Mouse (Mus musculus): ENCODE measurements around the gene Rps13. TPM values are rescaled to one million over a fixed set of nuclear protein-coding genes. Genes with fewer than 3 reads are reported as not detected.
A peak's percentile ranks its signal among the peaks of the same experiment; 100 is the strongest.

Gene Rps13
- polyA plus RNA-seq, 1 experiment, result 118 TPM

GRCm38 (mm10) chr7:116323331-116323964 lies 10.5 kb downstream of the Rps13 start:
- TF ChIP-seq POLR2A (IDR thresholded peaks at IDR 0.05; ENCODE audit: borderline replicate concordance, extremely low read depth, low read depth, low read length) (no peak), CTCF (IDR thresholded peaks at IDR 0.05; ENCODE audit: insufficient read depth, low read length) (peak; percentile 72)
- peak; percentile 64 for DNase-seq
- no peak overlapping the region for H3K4me3 ChIP-seq (replicated peaks; ENCODE audit: extremely low read depth, low read depth, low read length)
- no peaks in the 10 kb centered on the region for H3K4me1 ChIP-seq (ENCODE audit: control insufficient read depth, insufficient read depth, low read length)
- 35% methylated on average over 10 of the region's 10 CpGs for WGBS

DNA sequence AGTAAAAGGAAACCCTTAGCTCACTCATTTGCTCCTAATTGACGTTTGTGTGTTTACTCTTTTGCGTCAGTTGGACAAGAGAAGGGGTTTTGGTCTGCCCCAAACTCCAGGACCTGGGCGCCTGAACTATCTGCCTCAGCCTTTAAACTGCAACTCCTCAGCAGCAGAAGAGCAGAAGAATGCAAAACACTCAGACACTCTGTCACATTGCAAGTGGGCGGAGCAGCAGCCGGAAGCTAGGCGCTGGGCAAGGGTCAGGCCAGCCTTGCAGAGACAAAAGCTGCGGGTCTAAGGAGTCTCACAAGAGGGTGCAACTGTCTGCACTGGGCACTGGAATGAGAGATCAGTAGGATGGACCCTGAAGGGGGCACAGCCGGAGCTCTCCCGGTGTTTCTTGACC lies 24.5 kb downstream of the Rps13 start:
- Histone ChIP-seq H3K4me1 (ENCODE audit: control insufficient read depth, insufficient read depth, low read length) (peaks cover 8% of the 10 kb centered on the region), H3K4me3 (replicated peaks; ENCODE audit: extremely low read depth, low read depth, low read length) (peak overlapping the region; percentile 39)
- DNase-seq, result no peak
- 11% methylated on average over 9 of the region's 9 CpGs for WGBS
- no peak for TF ChIP-seq POLR2A (IDR thresholded peaks at IDR 0.05; ENCODE audit: borderline replicate concordance, extremely low read depth, low read depth, low read length)
- no peak for TF ChIP-seq CTCF (IDR thresholded peaks at IDR 0.05; ENCODE audit: insufficient read depth, low read length)

DNA sequence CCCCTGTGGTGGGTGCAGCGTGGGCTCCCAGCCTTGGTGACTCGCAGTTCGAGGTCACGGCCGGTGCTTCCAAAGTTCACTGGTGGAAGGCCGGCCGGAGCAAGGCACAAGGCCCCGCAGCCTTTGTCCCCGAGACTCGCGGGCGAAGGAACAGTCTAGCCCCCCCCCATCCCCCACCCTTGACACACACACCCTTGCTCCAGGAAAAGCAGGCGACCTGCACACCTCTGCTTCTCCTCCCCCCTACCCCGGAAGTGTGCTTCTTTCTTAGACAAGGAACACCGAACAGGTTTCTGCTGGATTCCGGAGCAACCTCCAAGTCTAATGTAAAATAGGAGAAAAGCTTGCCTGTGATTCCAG lies 25.4 kb downstream of the Rps13 start:
- H3K4me1 ChIP-seq (ENCODE audit: control insufficient read depth, insufficient read depth, low read length), result peaks cover 8% of the 10 kb centered on the region
- 13% methylated on average over 16 of the region's 16 CpGs for WGBS
- DNase-seq, result no peak
- TF ChIP-seq CTCF (IDR thresholded peaks at IDR 0.05; ENCODE audit: insufficient read depth, low read length), result no peak
- peak overlapping the region; percentile 21 for H3K4me3 ChIP-seq (replicated peaks; ENCODE audit: extremely low read depth, low read depth, low read length)

DNA sequence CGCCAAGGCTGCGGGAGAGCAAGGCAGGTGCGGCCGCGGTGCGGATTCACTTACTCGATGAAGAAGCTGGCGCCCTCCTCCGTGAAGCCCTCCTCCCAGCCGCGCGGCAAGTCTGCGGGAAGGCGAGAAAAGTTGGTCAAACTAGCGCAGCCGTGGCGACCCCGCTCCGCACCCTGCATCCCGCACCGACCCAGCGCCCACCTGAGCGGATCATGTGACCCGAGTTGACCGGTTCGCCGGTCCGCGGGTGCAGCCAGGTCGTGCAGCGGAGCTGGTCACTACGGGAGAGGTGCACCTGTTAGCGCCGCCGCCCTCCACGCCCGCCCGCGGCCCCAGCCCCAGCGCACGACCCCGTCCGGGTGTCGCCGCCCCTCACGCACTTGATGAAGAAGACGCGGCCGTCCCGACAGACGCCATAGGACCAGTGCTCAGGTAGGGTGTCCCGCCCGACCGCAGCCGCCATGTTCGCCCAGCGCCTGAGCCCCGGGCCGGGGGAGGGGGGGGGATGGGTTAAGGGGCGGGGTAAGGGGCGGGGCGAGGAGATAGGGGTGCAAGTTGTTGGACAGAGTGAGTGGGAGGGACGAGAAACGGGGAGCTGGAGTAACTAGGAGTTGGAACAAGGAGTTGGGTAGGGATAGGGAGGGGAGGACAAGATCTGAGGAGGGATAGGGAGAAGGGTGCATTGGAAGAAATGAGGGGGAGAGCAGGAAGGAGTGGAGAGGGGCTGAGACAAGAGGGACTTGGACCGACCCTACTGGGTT lies 25.9 kb downstream of the Rps13 start, which contains the start of gene Plekha7:
TSS of gene Plekha7 (minus strand) at position 506 of the 761 bp plus-strand sequence.
- no peak for TF ChIP-seq CTCF (IDR thresholded peaks at IDR 0.05; ENCODE audit: insufficient read depth, low read length)
- no peak for TF ChIP-seq POLR2A (IDR thresholded peaks at IDR 0.05; ENCODE audit: borderline replicate concordance, extremely low read depth, low read depth, low read length)
- peak; percentile 71 for DNase-seq
- H3K4me1 ChIP-seq (ENCODE audit: control insufficient read depth, insufficient read depth, low read length), result peaks cover 8% of the 10 kb centered on the region
- 1% methylated on average over 64 of the region's 65 CpGs for WGBS
- H3K4me3 ChIP-seq (replicated peaks; ENCODE audit: extremely low read depth, low read depth, low read length), result peak within 1 kb of the TSS; percentile 73

DNA sequence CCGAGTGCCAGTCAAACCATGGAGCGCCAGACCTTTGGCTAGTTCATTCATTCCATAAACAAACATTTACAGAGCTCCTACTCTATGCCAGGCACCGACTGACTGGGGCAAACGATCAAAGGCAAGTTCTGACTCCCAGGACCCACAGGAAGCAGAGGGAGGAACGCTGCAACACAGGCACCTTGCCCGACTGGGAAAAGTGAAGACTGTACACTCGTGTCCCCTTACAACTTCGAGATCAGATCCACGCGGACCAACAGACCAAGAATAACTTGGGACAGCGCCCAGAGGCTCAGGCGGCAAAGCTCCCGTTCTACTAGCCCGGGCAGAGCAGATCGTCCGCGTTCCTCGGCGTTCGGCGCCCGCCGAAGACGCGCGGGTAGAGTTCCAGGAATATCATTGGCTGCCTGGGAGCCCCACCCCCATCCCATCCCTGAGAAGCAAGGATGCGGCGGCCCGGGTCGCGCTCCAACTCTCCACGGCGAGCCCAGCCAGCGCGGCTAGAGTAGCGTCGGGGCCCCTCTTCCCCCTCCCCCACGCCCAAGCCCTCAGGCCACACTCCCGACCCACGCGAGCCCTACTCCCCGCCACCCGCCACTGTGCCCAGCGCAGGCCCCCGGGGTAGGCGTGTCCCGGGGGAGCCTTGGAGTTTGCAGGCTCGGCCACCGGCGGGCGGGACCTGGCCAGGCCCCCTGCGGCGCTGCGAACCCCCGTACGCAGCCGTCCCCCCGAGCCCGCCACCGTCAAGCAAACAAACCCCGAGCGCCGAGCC lies 26.7 kb downstream of the Rps13 start:
- peaks cover 8% of the 10 kb centered on the region for H3K4me1 ChIP-seq (ENCODE audit: control insufficient read depth, insufficient read depth, low read length)
- DNase-seq, result peak; percentile 66
- peak overlapping the region; percentile 73 for H3K4me3 ChIP-seq (replicated peaks; ENCODE audit: extremely low read depth, low read depth, low read length)
- WGBS, result under 1% methylated on average over 59 of the region's 63 CpGs
- TF ChIP-seq POLR2A (IDR thresholded peaks at IDR 0.05; ENCODE audit: borderline replicate concordance, extremely low read depth, low read depth, low read length) (no peak), CTCF (IDR thresholded peaks at IDR 0.05; ENCODE audit: insufficient read depth, low read length) (no peak)

GRCm38 (mm10) chr7:116306601-116307000 lies 27.4 kb downstream of the Rps13 start:
- TF ChIP-seq POLR2A (IDR thresholded peaks at IDR 0.05; ENCODE audit: borderline replicate concordance, extremely low read depth, low read depth, low read length), result no peak
- TF ChIP-seq CTCF (IDR thresholded peaks at IDR 0.05; ENCODE audit: insufficient read depth, low read length), result no peak
- DNase-seq, result no peak
- 17% methylated on average over 5 of the region's 5 CpGs for WGBS
- Histone ChIP-seq H3K4me1 (ENCODE audit: control insufficient read depth, insufficient read depth, low read length) (peaks cover 8% of the 10 kb centered on the region), H3K4me3 (replicated peaks; ENCODE audit: extremely low read depth, low read depth, low read length) (no peak overlapping the region)

- Histone ChIP-seq H3K4me3 (replicated peaks; ENCODE audit: extremely low read depth, low read depth, low read length) (no peak overlapping the region), H3K4me1 (ENCODE audit: control insufficient read depth, insufficient read depth, low read length) (no peaks in the 10 kb centered on the region; the same call in 1 of the 2 replicates)
- 49% methylated on average over 5 of the region's 5 CpGs for WGBS
- DNase-seq, result no peak
- TF ChIP-seq POLR2A (IDR thresholded peaks at IDR 0.05; ENCODE audit: borderline replicate concordance, extremely low read depth, low read depth, low read length) (no peak), CTCF (IDR thresholded peaks at IDR 0.05; ENCODE audit: insufficient read depth, low read length) (no peak)
Observed at GRCm38 (mm10) chr7:116301661-116302311, 32.2 kb downstream of the Rps13 start.

DNA sequence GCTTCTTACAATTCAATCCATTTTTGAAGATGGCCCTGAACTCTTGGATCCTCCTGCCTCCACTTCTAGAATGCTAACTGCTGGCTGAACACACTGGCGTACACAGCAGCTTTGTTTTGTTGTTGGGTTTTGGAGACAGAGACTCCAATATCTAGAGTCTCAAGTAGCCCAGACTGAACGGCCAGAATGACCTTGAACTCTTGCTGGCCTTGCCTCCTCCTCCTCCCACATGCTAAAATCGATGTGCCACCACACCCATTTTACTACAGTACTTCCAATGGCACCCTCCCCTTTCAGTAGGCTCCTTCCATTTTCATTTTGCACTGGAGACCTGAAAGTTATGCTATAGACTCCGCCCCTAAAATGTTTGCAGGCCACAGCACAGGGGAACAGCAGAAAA lies 32.9 kb downstream of the Rps13 start:
- Histone ChIP-seq H3K4me3 (replicated peaks; ENCODE audit: extremely low read depth, low read depth, low read length) (no peak overlapping the region), H3K4me1 (ENCODE audit: control insufficient read depth, insufficient read depth, low read length) (no peaks in the 10 kb centered on the region)
- 66% methylated on average over 4 of the region's 4 CpGs for WGBS
- no peak for DNase-seq
- TF ChIP-seq CTCF (IDR thresholded peaks at IDR 0.05; ENCODE audit: insufficient read depth, low read length), result no peak
- no peak for TF ChIP-seq POLR2A (IDR thresholded peaks at IDR 0.05; ENCODE audit: borderline replicate concordance, extremely low read depth, low read depth, low read length)

DNA sequence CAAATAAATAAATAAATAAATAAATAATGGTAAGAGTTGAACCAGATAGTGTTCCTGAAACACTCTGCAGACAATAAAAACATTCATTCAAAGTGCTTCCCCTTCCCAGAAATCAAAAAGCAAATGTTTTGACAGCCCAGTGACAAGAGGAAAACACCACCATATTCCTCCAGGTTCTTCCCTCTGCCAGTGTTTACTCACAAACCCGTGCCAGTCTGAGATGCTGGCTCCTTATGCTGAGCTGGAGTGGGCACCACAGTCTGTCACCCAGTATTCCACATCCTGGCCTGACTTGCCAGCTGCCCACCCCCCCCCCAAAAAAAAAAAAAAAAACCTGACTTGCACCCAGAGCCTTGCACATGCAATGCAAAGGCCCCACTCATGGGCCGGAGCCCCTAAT lies 35.1 kb downstream of the Rps13 start:
- DNase-seq, result no peak

More for the DNA sequence above, 35.1 kb downstream of the Rps13 start:
- H3K4me3 ChIP-seq (replicated peaks; ENCODE audit: extremely low read depth, low read depth, low read length), result no peak overlapping the region
- 73% methylated on average over 2 of the region's 2 CpGs for WGBS
- no peaks in the 10 kb centered on the region for H3K4me1 ChIP-seq (ENCODE audit: control insufficient read depth, insufficient read depth, low read length)
- no peak for TF ChIP-seq POLR2A (IDR thresholded peaks at IDR 0.05; ENCODE audit: borderline replicate concordance, extremely low read depth, low read depth, low read length)
- no peak for TF ChIP-seq CTCF (IDR thresholded peaks at IDR 0.05; ENCODE audit: insufficient read depth, low read length)

Data from lung, adult 2 months (tissue).